Mouse (Mus musculus) testis, adult 2 months (tissue): ENCODE measurements around the gene Defb20. TPM values are rescaled to one million over a fixed set of nuclear protein-coding genes. Genes with fewer than 3 reads are reported as not detected.

Experiments used
- H3K27ac ChIP-seq: fragments of 200-500 bp; 2 replicates; pipeline ENCODE4 v1.5.1; 2012; ENCODE audit warnings: low read depth, low read length; ENCODE audit not compliant: control insufficient read depth, insufficient read depth
- H3K27me3 ChIP-seq: fragments of 200-500 bp; 2 replicates; pipeline ENCODE4 v1.6.1; 2012; ENCODE audit warnings: mild to moderate bottlenecking, low read length, moderate library complexity; ENCODE audit not compliant: control insufficient read depth, insufficient read depth
- H3K36me3 ChIP-seq: fragments of 200-500 bp; 2 replicates; pipeline ENCODE4 v1.6.1; 2012; ENCODE audit warnings: mild to moderate bottlenecking, low read length; ENCODE audit not compliant: control insufficient read depth, insufficient read depth
- H3K4me1 ChIP-seq: fragments of 200-500 bp; 2 replicates; pipeline ENCODE4 v1.6.1; 2012; ENCODE audit warnings: low read length; ENCODE audit not compliant: control insufficient read depth, insufficient read depth
- H3K4me3 ChIP-seq: fragments of 200-500 bp; 2 replicates; pipeline ENCODE4 v1.5.1; 2012; ENCODE audit warnings: low read depth, mild to moderate bottlenecking, low read length, moderate library complexity, mixed read lengths; ENCODE audit not compliant: control insufficient read depth
- CTCF ChIP-seq: fragments of 200-500 bp; IDR thresholded peaks from 2 replicates; pipeline ENCODE4 v1.5.1; 2012; ENCODE audit warnings: low read depth, mild to moderate bottlenecking, inconsistent platforms, low read length, moderate library complexity; ENCODE audit not compliant: control insufficient read depth, insufficient read depth, insufficient replicate concordance
- POLR2A ChIP-seq: fragments of 200-500 bp; IDR thresholded peaks from 2 replicates; pipeline ENCODE4 v1.6.1; 2012; ENCODE audit warnings: low read depth, mild to moderate bottlenecking, inconsistent platforms, low read length, moderate library complexity; ENCODE audit not compliant: control insufficient read depth
- polyA plus RNA-seq: library from polyadenylated mRNA; depleted of rRNA; stranded (reverse); fragments of >200 nt; gene quantifications from 2 replicates; pipeline ENCODE4 v1.2.3, GENCODE M21; 2012; rRNA removed

Gene Defb20
- polyA plus RNA-seq, 1 experiment, result 0.28 TPM

DNA sequence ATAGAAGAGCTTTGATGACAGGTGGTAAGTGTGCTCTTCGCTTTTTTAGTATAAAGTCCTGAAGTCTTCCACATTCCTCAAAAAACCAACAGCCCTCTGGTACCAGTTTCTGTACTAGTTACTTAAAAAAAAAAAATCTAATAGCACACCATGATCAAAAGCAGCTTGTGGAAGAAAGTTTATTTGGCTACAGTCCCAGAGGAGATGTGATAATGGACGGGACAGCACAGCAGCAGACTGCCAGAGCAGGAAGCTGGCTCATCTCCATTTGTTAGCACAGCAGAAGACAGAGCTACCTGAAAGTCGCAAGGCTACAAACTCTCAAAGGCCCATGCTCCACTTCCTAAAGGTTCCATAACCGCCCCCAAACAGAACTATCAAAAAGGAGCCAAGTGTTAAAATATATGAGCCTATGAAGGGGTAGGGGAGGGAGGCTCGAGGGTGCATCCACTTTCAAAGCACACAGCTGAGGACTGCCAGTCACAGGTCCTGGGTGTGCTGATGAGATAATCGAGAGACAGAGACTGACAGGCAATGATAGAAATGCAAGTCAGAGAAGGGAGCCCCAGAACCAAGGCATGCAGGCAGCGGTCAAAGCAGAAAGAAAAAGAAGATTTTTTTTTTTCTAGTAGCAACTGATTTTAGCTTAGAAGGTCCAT, 23.5 kb downstream of the Defb20 start:
- no peaks in the 10 kb centered on the region for H3K4me1 ChIP-seq
- TF ChIP-seq CTCF (no peak), POLR2A (no peak)
- no peak overlapping the region for H3K4me3 ChIP-seq

DNA sequence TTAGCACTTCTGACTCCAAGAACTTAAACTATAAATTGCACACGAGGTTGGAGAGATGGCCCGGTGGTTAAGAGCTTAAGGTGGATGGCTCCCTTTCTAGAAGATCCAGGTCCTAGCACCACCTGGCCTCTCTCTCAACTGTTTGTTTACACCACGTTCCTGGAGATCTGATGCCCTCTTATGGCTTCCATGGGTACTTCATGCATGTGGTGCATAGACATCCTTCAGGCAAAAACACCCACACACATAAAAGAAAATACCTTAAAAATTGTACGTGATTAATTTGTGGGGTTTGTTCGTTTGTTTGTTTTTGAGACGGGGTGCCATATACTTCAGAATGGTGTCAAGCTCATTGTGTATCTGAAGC, 24.0 kb downstream of the Defb20 start:
- no peak overlapping the region for H3K27ac ChIP-seq
- H3K27me3 ChIP-seq, result no peaks in the 10 kb centered on the region
- no peak for TF ChIP-seq POLR2A
- no peak for TF ChIP-seq CTCF
- H3K4me3 ChIP-seq, result no peak overlapping the region
- H3K4me1 ChIP-seq, result no peaks in the 10 kb centered on the region
- H3K36me3 ChIP-seq, result no peaks in the 10 kb centered on the region

More for the DNA sequence above, 23.5 kb downstream of the Defb20 start:
- Histone ChIP-seq H3K36me3 (no peaks in the 10 kb centered on the region), H3K27me3 (no peaks in the 10 kb centered on the region), H3K27ac (no peak overlapping the region)

- TF ChIP-seq POLR2A (no peak), CTCF (no peak)
- no peaks in the 10 kb centered on the region for H3K27me3 ChIP-seq
- H3K36me3 ChIP-seq, result no peaks in the 10 kb centered on the region
These were observed 27.1 kb downstream of the Defb20 start for GRCm38 (mm10) chr2:152503950-152504349.

DNA sequence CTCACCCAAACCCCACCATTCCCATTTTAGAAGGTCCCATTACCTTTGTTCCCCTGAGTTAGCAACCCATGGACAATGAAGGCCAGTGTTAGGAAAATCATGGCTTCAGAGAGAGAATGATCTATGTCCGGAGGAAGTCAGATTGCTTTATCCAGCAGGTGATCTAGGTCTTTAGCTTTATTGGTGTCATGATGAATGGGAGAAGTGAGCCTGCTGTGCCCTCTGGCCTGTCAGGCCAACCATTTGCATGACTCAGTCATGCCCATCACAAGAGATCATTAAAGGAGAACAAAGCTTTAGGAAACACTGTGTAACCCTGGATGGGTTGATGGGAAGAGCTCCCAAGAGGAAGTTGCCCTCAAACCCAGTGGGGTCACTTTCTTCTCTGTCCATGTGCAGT, 34.7 kb downstream of the Defb20 start, which contains the start of gene Defb26:
Gene Defb26, minus strand, starts transcription at position 101 of the 400 bp plus-strand sequence.
- Histone ChIP-seq H3K36me3 (no peaks in the 10 kb centered on the region), H3K4me3 (no peak within 1 kb of the TSS), H3K4me1 (no peaks in the 10 kb centered on the region), H3K27ac (no peak within 1 kb of the TSS), H3K27me3 (no peaks in the 10 kb centered on the region)
- no peak for TF ChIP-seq POLR2A
- no peak for TF ChIP-seq CTCF

More at GRCm38 (mm10) chr2:152503950-152504349, 27.1 kb downstream of the Defb20 start:
- Histone ChIP-seq H3K4me3 (no peak overlapping the region), H3K27ac (no peak overlapping the region), H3K4me1 (no peaks in the 10 kb centered on the region)

GRCm38 (mm10) chr2:152516084-152516483, 39.2 kb downstream of the Defb20 start:
- no peak overlapping the region for H3K27ac ChIP-seq
- no peaks in the 10 kb centered on the region for H3K4me1 ChIP-seq
- H3K36me3 ChIP-seq, result no peaks in the 10 kb centered on the region
- H3K27me3 ChIP-seq, result no peaks in the 10 kb centered on the region
- no peak for TF ChIP-seq CTCF
- TF ChIP-seq POLR2A, result no peak
- no peak overlapping the region for H3K4me3 ChIP-seq

DNA sequence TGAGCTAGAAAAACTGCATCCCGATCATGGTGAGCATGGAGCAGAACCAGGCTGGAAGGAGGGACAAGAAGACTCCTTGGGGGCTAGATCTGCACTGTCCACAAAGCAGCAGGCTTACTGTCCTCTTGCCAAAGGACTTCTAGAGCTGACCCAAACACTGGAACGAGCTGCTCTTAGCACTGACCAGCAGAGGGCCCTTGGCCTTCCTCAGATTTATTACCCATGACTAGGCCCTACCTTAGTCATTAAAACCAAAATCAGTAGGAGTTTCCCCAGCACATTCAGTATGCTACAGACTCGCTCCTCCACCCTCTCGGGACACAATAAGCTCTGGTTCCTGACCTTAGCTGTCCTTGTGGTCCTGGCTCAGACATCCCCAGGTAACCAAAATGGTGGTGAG, 41.1 kb downstream of the Defb20 start, which contains the start of gene Defb28:
Gene Defb28, plus strand, starts transcription at position 275 of the 400 bp plus-strand sequence.
- Histone ChIP-seq H3K36me3 (no peaks in the 10 kb centered on the region), H3K4me3 (no peak within 1 kb of the TSS), H3K27ac (no peak within 1 kb of the TSS), H3K4me1 (no peaks in the 10 kb centered on the region), H3K27me3 (no peaks in the 10 kb centered on the region)
- peak; percentile 4; the same call in 1 of the 2 replicates for TF ChIP-seq CTCF
- no peak for TF ChIP-seq POLR2A

Other genes starting within 250 kb of the Defb20 start
- gene Tbc1d20, start 183.2 kb upstream of the Defb20 start, polyA plus RNA-seq, result 236 and 271 TPM in 2 replicates
- gene Rbck1, start 144.4 kb upstream of the Defb20 start, polyA plus RNA-seq, result 72.2 and 76.2 TPM in 2 replicates
- gene Trib3, start 133.0 kb upstream of the Defb20 start, polyA plus RNA-seq, result 0.16 and 0.26 TPM in 2 replicates
- gene Nrsn2, start 100.4 kb upstream of the Defb20 start, polyA plus RNA-seq, result 0.85 and 0.97 TPM in 2 replicates
- gene Sox12, start 79.0 kb upstream of the Defb20 start, polyA plus RNA-seq, result 5.9 and 6.2 TPM in 2 replicates
- 2.5 and 2.8 TPM in 2 replicates for gene Zcchc3, start 62.0 kb upstream of the Defb20 start, polyA plus RNA-seq
- 54.7 and 73.0 TPM in 2 replicates for gene 6820408C15Rik, start 61.5 kb upstream of the Defb20 start, polyA plus RNA-seq
- gene Defb23, start 12.4 kb upstream of the Defb20 start, polyA plus RNA-seq, result 1.4 TPM in 1 of 2 replicates, not detected in the other
- gene Defb22, start 13.1 kb downstream of the Defb20 start, polyA plus RNA-seq, result 7.6 TPM in 1 of 2 replicates, not detected in the other
- 4.3 TPM in 1 of 2 replicates, not detected in the other for gene Defb26, start 34.6 kb downstream of the Defb20 start, polyA plus RNA-seq
- 108 TPM in 1 of 2 replicates, not detected in the other for gene Defb28, start 41.2 kb downstream of the Defb20 start, polyA plus RNA-seq
- not detected in 2 replicates for gene Defb29, start 63.0 kb downstream of the Defb20 start, polyA plus RNA-seq
- gene Gm17416, start 92.3 kb downstream of the Defb20 start, polyA plus RNA-seq, result not detected in 2 replicates
- gene Defb21, start 95.7 kb downstream of the Defb20 start, polyA plus RNA-seq, result 4.1 and 4.5 TPM in 2 replicates
- 710 and 946 TPM in 2 replicates for gene Defb19, start 103.2 kb downstream of the Defb20 start, polyA plus RNA-seq
- gene Defb45, start 122.3 kb downstream of the Defb20 start, polyA plus RNA-seq, result 16.3 and 25.5 TPM in 2 replicates
- gene Defb36, start 127.3 kb downstream of the Defb20 start, polyA plus RNA-seq, result 125 and 129 TPM in 2 replicates
- not detected in 2 replicates for gene Defb25, start 146.0 kb downstream of the Defb20 start, polyA plus RNA-seq
- gene Rem1, start 149.9 kb downstream of the Defb20 start, polyA plus RNA-seq, result 1.2 and 1.7 TPM in 2 replicates
- 84.1 and 84.7 TPM in 2 replicates for gene H13, start 192.4 kb downstream of the Defb20 start, polyA plus RNA-seq
- gene Mcts2, start 210.0 kb downstream of the Defb20 start, polyA plus RNA-seq, result 41.8 and 43.6 TPM in 2 replicates